Mouse (Mus musculus) heart, adult 2 months (tissue): ENCODE measurements at regions not wholly inside any gene's neighbourhood (a gene's known extent, or its start where the extent isn't known, plus 50 kb on each side); places are given as distances from the start of the nearest gene placed in this dataset.

Experiments used
- DNase-seq, 2 experiments: peaks; one replicate each; pipeline ENCODE4 v3.0.0; 2021
- H3K27ac ChIP-seq: fragments of 200-600 bp; 2 replicates; pipeline ENCODE4 v1.8.1; 2022
- H3K27me3 ChIP-seq: fragments of 200-500 bp; 2 replicates; pipeline ENCODE4 v1.6.1; 2012; ENCODE audit warnings: mild to moderate bottlenecking, low read length, inconsistent platforms, mixed read lengths; ENCODE audit not compliant: control insufficient read depth, insufficient read depth
- H3K36me3 ChIP-seq: fragments of 200-500 bp; 2 replicates; pipeline ENCODE4 v1.6.1; 2012; ENCODE audit warnings: low read length, inconsistent platforms; ENCODE audit not compliant: control insufficient read depth, insufficient read depth
- H3K4me1 ChIP-seq: fragments of 200-500 bp; 2 replicates; pipeline ENCODE4 v1.6.1; 2011; ENCODE audit warnings: low read length; ENCODE audit not compliant: control insufficient read depth, insufficient read depth
- H3K4me3 ChIP-seq: fragments of 200-600 bp; 2 replicates; pipeline ENCODE4 v1.8.1; 2022
- H3K79me2 ChIP-seq: fragments of 200-500 bp; replicated peaks from 2 replicates; pipeline ENCODE4 v1.6.1; 2012; ENCODE audit warnings: mild to moderate bottlenecking, inconsistent platforms, low read length, moderate library complexity, mixed read lengths; ENCODE audit not compliant: control insufficient read depth, insufficient read depth
- H3K9ac ChIP-seq: fragments of 200-500 bp; 2 replicates; pipeline ENCODE4 v1.6.1; 2012; ENCODE audit warnings: low read depth, mild to moderate bottlenecking, control low read depth, inconsistent platforms, low read length, mixed read lengths
- CTCF ChIP-seq: fragments of 200-600 bp; IDR thresholded peaks from 2 replicates; pipeline ENCODE4 v1.8.1; 2022; ENCODE audit warnings: antibody characterized with exemption, mild to moderate bottlenecking, moderate library complexity
- EP300 ChIP-seq: fragments of 200-500 bp; IDR thresholded peaks from 2 replicates; pipeline ENCODE4 v1.6.1; 2011; ENCODE audit warnings: low read depth, low read length, control low read depth; ENCODE audit not compliant: insufficient read depth
- POLR2A ChIP-seq: fragments of 200-500 bp; IDR thresholded peaks from 2 replicates; pipeline ENCODE4 v1.6.1; 2011; ENCODE audit warnings: mild to moderate bottlenecking, low read depth, low read length, control low read depth; ENCODE audit not compliant: insufficient read depth
- WGBS: fragments of 180-500 bp; shearing (Covaris S2); methylation state at CpG from one replicate; pipeline ENCODE4 v1.1.7; 2018; 5-methylcytosine and 5-hydroxymethylcytosine counted together
- intact Hi-C: fragments of 180-260 bp; cut with DNase I; formaldehyde crosslinking; loops from one replicate; pipeline ENCODE4 v1.15.1; 2025

GRCm38 (mm10) chr6:6781556-6781955 is 81.6 kb upstream of the Dlx6 start:
- 36% methylated on average over 3 of the region's 3 CpGs for WGBS
- no peak overlapping the region for H3K4me3 ChIP-seq
- H3K79me2 ChIP-seq, result no peaks in the 10 kb centered on the region
- no peak overlapping the region for H3K9ac ChIP-seq
- H3K27me3 ChIP-seq, result no peaks in the 10 kb centered on the region
- H3K4me1 ChIP-seq, result no peaks in the 10 kb centered on the region; the same call in 1 of the 2 replicates
- TF ChIP-seq EP300, result no peak
- TF ChIP-seq POLR2A, result no peak
- intact Hi-C loops, result no loop called here
- no peak for DNase-seq
- H3K36me3 ChIP-seq, result no peaks in the 10 kb centered on the region
- H3K27ac ChIP-seq, result no peak overlapping the region

DNA sequence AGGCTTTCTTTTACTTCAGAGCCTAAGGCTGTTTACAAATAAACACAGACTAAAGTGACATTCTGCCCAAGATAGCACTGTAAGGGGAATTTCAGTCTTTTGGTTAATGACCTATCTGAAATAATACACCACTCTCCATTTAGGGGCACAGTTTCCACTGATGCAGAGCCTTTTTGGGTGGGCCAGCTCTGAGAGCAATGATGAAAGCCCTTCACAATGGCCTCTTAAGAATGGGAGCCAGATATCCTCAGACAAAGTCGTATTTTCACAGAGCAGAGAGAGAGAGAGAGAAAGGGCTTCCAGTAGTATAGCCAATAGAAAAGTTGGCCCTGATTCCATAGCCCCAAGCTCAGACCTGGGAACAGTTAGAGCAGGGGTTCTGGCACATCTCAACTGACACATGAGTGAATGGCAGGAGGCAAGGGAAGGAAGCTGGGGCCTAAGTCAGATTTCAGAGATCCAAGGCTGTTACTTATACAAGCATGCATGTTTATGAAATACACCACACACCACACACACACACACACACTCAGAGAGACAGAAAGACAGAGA is 77.1 kb upstream of the Dlx6 start:
- no peaks in the 10 kb centered on the region for H3K79me2 ChIP-seq
- no peak for TF ChIP-seq CTCF
- H3K36me3 ChIP-seq, result no peaks in the 10 kb centered on the region
- 29% methylated on average over 1 of the region's 1 CpGs for WGBS
- no peaks in the 10 kb centered on the region for H3K4me1 ChIP-seq
- DNase-seq, result no peak
- H3K27ac ChIP-seq, result no peak overlapping the region
- no peak overlapping the region for H3K4me3 ChIP-seq
- H3K9ac ChIP-seq, result no peak overlapping the region
- H3K27me3 ChIP-seq, result no peaks in the 10 kb centered on the region
- intact Hi-C loops, result no loop called here

GRCm38 (mm10) chr6:6787490-6787889 is 75.6 kb upstream of the Dlx6 start:
- WGBS, result 37% methylated on average over 4 of the region's 4 CpGs
- intact Hi-C loops, result no loop called here
- TF ChIP-seq POLR2A (no peak), CTCF (no peak)

DNA sequence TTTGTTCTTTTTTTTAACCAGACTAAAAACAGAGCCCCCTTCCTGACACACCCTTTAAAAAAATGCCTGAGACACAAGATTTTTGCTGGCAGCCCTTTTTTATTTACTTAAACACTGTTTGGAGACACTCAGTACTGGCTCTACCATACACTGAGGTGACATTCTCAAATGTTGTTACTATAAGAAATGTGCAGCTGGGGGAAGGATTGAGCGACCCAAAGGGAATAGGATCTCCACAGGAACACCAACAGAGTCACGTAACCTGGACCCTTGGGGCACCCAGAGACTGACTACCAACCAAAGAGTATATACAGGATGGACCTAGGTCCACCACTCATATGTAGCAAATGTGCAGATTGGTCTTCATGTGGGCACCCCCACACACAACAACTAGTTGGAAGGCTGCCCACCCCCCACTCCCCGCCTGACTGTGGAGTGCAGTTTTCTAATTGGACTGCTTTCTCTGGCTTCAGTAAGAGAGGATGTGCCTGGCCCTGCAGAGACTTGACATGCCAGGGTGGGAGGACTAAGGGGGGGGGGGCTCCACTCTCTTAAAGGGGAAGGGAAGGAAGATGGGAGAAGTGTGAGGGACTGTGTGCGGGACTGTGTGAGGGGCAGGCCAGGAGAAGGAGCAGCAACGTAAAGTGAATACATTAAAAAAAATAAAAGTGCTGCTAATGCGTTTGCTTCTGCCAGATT is 68.7 kb upstream of the Dlx6 start:
- H3K4me1 ChIP-seq, result no peaks in the 10 kb centered on the region
- no peak for DNase-seq
- intact Hi-C loops, result no loop called here
- H3K9ac ChIP-seq, result no peak overlapping the region
- TF ChIP-seq EP300 (no peak), CTCF (no peak), POLR2A (no peak)
- no peak overlapping the region for H3K27ac ChIP-seq
- no peak overlapping the region for H3K4me3 ChIP-seq
- H3K27me3 ChIP-seq, result no peaks in the 10 kb centered on the region
- 36% methylated on average over 6 of the region's 6 CpGs for WGBS
- H3K79me2 ChIP-seq, result no peaks in the 10 kb centered on the region
- H3K36me3 ChIP-seq, result no peaks in the 10 kb centered on the region

More at GRCm38 (mm10) chr6:6787490-6787889, 75.6 kb upstream of the Dlx6 start:
- DNase-seq, result no peak
- Histone ChIP-seq H3K4me1 (no peaks in the 10 kb centered on the region), H3K4me3 (no peak overlapping the region), H3K79me2 (no peaks in the 10 kb centered on the region), H3K9ac (no peak overlapping the region), H3K27ac (no peak overlapping the region), H3K27me3 (no peaks in the 10 kb centered on the region), H3K36me3 (no peaks in the 10 kb centered on the region)

DNA sequence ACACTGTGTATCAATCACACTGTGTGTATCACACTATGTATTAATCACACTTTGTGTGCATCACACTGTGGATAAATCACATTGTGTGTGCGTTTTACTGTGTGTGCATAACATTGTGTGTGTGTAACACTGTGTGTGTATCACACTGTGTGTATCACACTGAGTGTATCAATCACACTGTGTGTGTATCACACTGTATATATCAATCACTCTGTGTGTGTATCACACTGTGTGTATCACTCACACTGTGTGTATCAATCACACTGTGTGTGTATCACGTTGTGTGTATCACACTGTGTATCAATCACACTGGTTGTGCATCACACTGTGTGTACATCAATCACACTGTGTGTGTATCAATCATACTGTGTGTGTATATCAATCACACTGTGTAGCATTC is 62.8 kb upstream of the Dlx6 start:
- Histone ChIP-seq H3K4me3 (no peak overlapping the region), H3K9ac (no peak overlapping the region), H3K79me2 (no peaks in the 10 kb centered on the region), H3K27me3 (no peaks in the 10 kb centered on the region), H3K27ac (no peak overlapping the region), H3K36me3 (no peaks in the 10 kb centered on the region), H3K4me1 (no peaks in the 10 kb centered on the region)
- intact Hi-C loops, result no loop called here
- TF ChIP-seq CTCF (no peak), EP300 (no peak), POLR2A (no peak)
- no peak for DNase-seq
- 87% methylated on average over 2 of the region's 2 CpGs for WGBS

GRCm38 (mm10) chr6:6801563-6802259 is 61.4 kb upstream of the Dlx6 start:
- Histone ChIP-seq H3K27ac (no peak overlapping the region), H3K79me2 (no peaks in the 10 kb centered on the region), H3K36me3 (no peaks in the 10 kb centered on the region), H3K4me1 (no peaks in the 10 kb centered on the region), H3K9ac (no peak overlapping the region), H3K27me3 (no peaks in the 10 kb centered on the region), H3K4me3 (no peak overlapping the region)
- intact Hi-C loops, result no loop called here
- WGBS, result 58% methylated on average over 15 of the region's 15 CpGs
- DNase-seq, result no peak
- TF ChIP-seq POLR2A (no peak), EP300 (no peak), CTCF (no peak)
